33 mouse cellular contexts compared by ENCODE assay signal in the genomic region with DNA sequence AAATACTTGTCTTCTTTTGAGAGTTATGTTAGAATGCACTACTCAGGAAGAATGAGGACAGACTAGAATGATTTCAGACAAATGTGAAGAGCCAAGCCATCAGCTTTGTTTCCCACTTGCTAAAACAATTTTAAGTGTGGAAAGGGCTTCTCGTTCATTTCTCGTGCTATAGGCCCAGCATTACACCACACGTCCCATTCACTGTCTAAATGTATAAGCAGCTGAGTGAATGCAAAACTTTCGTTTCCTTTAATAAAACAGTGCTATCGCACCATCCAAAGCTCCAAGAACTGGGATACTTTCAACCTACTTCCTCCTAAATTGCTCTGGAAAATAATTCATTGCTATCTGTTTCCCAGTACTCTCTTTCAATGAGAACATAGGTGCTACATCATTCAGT.
"Had no signal": no experiment of that assay in that cellular context is flagged by ENCODE, and none has a peak within 500 bp of the region (broad histone marks: within the 10 kb centered on the region; RNA-seq: fewer than 3 reads in every experiment).

No protein-coding gene starts in this region.

- H3K9me3 ChIP-seq: heart, embryonic 12.5 days; heart, embryonic 13.5 days; heart, embryonic 15.5 days; hindbrain, embryonic 10.5 days; hindbrain, embryonic 12.5 days; hindbrain, embryonic 13.5 days; hindbrain, embryonic 15.5 days; intestine, embryonic 15.5 days; kidney, embryonic 15.5 days had no signal

- H3K27me3 ChIP-seq: heart, embryonic 12.5 days; heart, embryonic 13.5 days; heart, embryonic 15.5 days; hindbrain, embryonic 12.5 days; hindbrain, embryonic 13.5 days; hindbrain, embryonic 15.5 days; intestine, embryonic 15.5 days; kidney, embryonic 15.5 days had no signal

- DNase-seq: heart, postnatal 10 days; heart, postnatal 14 days; heart, postnatal 36 days; kidney, adult 11 months; kidney, adult 18-20 months; kidney, adult 2 months; kidney, adult 8-10 months; kidney, adult 9 months; kidney, postnatal 10 days; kidney, postnatal 14 days; kidney, postnatal 25 days; kidney, postnatal 36 days; kidney, postnatal 4 days; layer of hippocampus, adult 9-11 months; layer of hippocampus, postnatal 36 days had no signal

- ATAC-seq: hindbrain, embryonic 16.5 days; hindbrain, postnatal 0 days; inflammation-experienced regulatory T-cells, adult 6 months; intestine, embryonic 15.5 days; intestine, embryonic 16.5 days; intestine, postnatal 0 days had no signal

- H3K4me3 ChIP-seq: heart, embryonic 12.5 days; heart, embryonic 13.5 days; heart, embryonic 15.5 days; hindbrain, embryonic 10.5 days; hindbrain, embryonic 12.5 days; hindbrain, embryonic 13.5 days; hindbrain, embryonic 15.5 days; intestine, embryonic 15.5 days; kidney, embryonic 15.5 days; layer of hippocampus, adult 2 months; left cerebral cortex, adult 2 months had no signal

- H3K27ac ChIP-seq: heart, embryonic 13.5 days; heart, embryonic 15.5 days; hindbrain, embryonic 10.5 days; hindbrain, embryonic 12.5 days; hindbrain, embryonic 13.5 days; hindbrain, embryonic 14.5 days; hindbrain, embryonic 15.5 days; hindbrain, postnatal 0 days; intestine, embryonic 15.5 days; kidney, embryonic 15.5 days; kidney, postnatal 0 days; layer of hippocampus, adult 2 months; left cerebral cortex, adult 2 months had no signal

- H3K36me3 ChIP-seq: heart, embryonic 12.5 days; heart, embryonic 13.5 days; heart, embryonic 15.5 days; hindbrain, embryonic 10.5 days; hindbrain, embryonic 12.5 days; hindbrain, embryonic 13.5 days; hindbrain, embryonic 15.5 days; intestine, embryonic 15.5 days; kidney, embryonic 15.5 days had no signal

- H3K9ac ChIP-seq: heart, embryonic 12.5 days; heart, embryonic 13.5 days; heart, embryonic 15.5 days; hindbrain, embryonic 12.5 days; hindbrain, embryonic 13.5 days; hindbrain, embryonic 14.5 days; hindbrain, embryonic 15.5 days; intestine, embryonic 15.5 days; kidney, embryonic 15.5 days had no signal

- H3K4me2 ChIP-seq: heart, embryonic 12.5 days; heart, embryonic 13.5 days; heart, embryonic 15.5 days; hindbrain, embryonic 12.5 days; hindbrain, embryonic 13.5 days; hindbrain, embryonic 14.5 days; hindbrain, embryonic 15.5 days; intestine, embryonic 15.5 days; kidney, embryonic 15.5 days had no signal

- H3K4me1 ChIP-seq: heart, embryonic 12.5 days; heart, embryonic 13.5 days; heart, embryonic 15.5 days; hindbrain, embryonic 10.5 days; hindbrain, embryonic 12.5 days; intestine, embryonic 15.5 days; kidney, embryonic 15.5 days had no signal
